Mouse (Mus musculus) kidney, adult 2 months (tissue): Measurements from ENCODE around the gene Ubac2. TPM values are rescaled to one million over a fixed set of nuclear protein-coding genes. Genes with fewer than 3 reads are reported as not detected.

Experiments
- DNase-seq: peaks from one replicate; pipeline ENCODE4 v3.0.0; 2021
- H3K27ac ChIP-seq: fragments of 200-500 bp; 2 replicates; pipeline ENCODE4 v1.5.1; 2012; ENCODE audit warnings: low read depth, low read length, control low read depth, inconsistent platforms; ENCODE audit not compliant: insufficient read depth
- H3K27me3 ChIP-seq: fragments of 200-500 bp; replicated peaks from 2 replicates; pipeline ENCODE4 v1.6.1; 2012; ENCODE audit warnings: mild to moderate bottlenecking, moderate library complexity, low read length, inconsistent platforms; ENCODE audit not compliant: control insufficient read depth, insufficient read depth
- H3K36me3 ChIP-seq: fragments of 200-500 bp; 2 replicates; pipeline ENCODE4 v1.6.1; 2012; ENCODE audit warnings: mild to moderate bottlenecking, moderate library complexity, low read length, inconsistent platforms; ENCODE audit not compliant: control insufficient read depth, insufficient read depth
- H3K4me1 ChIP-seq: fragments of 200-500 bp; 2 replicates; pipeline ENCODE4 v1.6.1; 2011; ENCODE audit warnings: low read length; ENCODE audit not compliant: control insufficient read depth, insufficient read depth
- H3K4me3 ChIP-seq: fragments of 200-500 bp; 2 replicates; pipeline ENCODE4 v1.5.1; 2011; ENCODE audit warnings: mild to moderate bottlenecking, low read depth, low read length, control low read depth; ENCODE audit not compliant: insufficient read depth
- CTCF ChIP-seq: fragments of 200-500 bp; conservative IDR thresholded peaks from 2 replicates; pipeline ENCODE4 v1.5.1; 2011; ENCODE audit warnings: low read depth, mild to moderate bottlenecking, control low read depth, low read length, moderate library complexity, mixed read lengths; ENCODE audit not compliant: insufficient read depth, insufficient read length
- POLR2A ChIP-seq: fragments of 200-500 bp; IDR thresholded peaks from one replicate; pipeline ENCODE4 v1.6.1; 2011; ENCODE audit warnings: low read depth, low read length, control low read depth
- WGBS: fragments of 180-500 bp; shearing (Covaris S2); methylation state at CpG from one replicate; pipeline ENCODE4 v1.1.7; 2018; 5-methylcytosine and 5-hydroxymethylcytosine counted together
- polyA plus RNA-seq: library from polyadenylated mRNA; depleted of rRNA; stranded (reverse); fragments of >200 nt; gene quantifications from 2 replicates; pipeline ENCODE4 v1.2.3, GENCODE M21; 2012

Ubac2 gene
- polyA plus RNA-seq, 1 experiment, result 69.3 TPM

DNA sequence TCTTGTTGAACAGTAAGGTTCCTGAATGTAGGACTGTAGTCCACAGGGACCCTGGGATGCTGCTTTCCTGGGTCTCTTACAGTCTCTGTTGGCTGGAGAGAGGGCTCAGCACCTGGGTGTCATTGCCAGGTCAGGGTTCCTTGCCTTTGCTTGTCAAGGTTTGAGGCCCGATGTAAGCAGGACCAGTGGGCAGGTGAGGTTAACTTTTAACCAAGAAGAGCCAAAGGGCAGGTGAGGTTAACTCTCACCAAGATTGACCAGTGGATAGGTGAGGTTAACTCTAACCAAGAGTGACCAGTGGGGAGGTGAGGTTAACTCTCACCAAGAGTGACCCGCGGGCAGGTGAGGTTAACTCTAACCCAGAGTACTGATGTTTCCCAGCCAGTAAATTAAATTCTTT is 110.9 kb downstream of the Ubac2 start:
- no peaks in the 10 kb centered on the region for H3K36me3 ChIP-seq
- H3K4me3 ChIP-seq, result no peak overlapping the region
- peaks cover 12% of the 10 kb centered on the region; the same call in 1 of the 2 replicates for H3K4me1 ChIP-seq
- 36% methylated on average over 3 of the region's 3 CpGs for WGBS
- H3K27me3 ChIP-seq, result no peaks in the 10 kb centered on the region
- DNase-seq, result peak; percentile 71
- TF ChIP-seq CTCF (no peak), POLR2A (no peak)
- no peak overlapping the region for H3K27ac ChIP-seq

DNA sequence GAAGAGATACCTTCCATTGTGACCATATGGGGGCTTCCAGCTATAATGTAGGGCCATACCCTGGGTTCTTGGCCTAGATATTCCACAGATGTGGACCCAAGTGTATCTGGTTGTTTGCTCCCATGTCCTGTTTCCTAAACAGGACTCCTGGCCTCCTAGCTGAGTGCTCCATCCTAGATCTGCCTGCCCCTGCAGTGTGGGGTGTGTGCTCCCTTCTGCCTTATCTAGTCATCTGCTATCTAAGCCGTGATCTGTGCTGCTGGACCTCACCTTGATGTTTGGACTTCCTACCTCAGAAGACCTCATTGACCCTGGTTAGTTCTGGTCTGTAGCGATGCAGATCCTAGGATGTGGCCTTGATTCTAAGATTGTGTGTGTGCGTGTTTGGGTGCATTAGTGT is 111.4 kb downstream of the Ubac2 start:
- H3K4me1 ChIP-seq, result peaks cover 12% of the 10 kb centered on the region; the same call in 1 of the 2 replicates
- no peak overlapping the region for H3K27ac ChIP-seq
- DNase-seq, result no peak
- no peaks in the 10 kb centered on the region for H3K36me3 ChIP-seq
- H3K27me3 ChIP-seq, result no peaks in the 10 kb centered on the region
- TF ChIP-seq CTCF, result no peak
- TF ChIP-seq POLR2A, result no peak
- H3K4me3 ChIP-seq, result no peak overlapping the region
- WGBS, result 46% methylated on average over 3 of the region's 3 CpGs

DNA sequence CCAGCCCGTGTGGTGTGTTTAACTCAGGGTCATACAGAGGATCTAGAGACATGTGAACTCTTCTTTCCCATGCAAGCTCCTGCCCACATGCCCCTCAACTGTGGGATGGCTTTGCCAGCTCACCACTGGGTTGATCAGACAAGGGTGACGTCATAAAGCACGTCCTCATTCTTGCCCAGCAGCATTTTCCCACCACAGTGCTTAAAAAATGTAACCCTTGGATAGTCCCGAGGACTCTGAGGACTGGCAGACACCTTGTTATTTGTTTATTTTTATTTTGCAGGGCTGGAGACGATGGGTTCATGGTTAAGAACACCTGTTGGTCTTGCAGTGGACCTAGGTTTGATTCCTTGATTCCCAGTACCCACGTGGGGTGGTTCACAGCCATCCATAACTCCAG is 112.5 kb downstream of the Ubac2 start:
- WGBS, result 79% methylated on average over 6 of the region's 6 CpGs
- no peaks in the 10 kb centered on the region for H3K36me3 ChIP-seq
- no peak overlapping the region for H3K27ac ChIP-seq
- no peak for TF ChIP-seq POLR2A
- no peak for TF ChIP-seq CTCF
- no peaks in the 10 kb centered on the region for H3K27me3 ChIP-seq
- no peak overlapping the region for H3K4me3 ChIP-seq
- no peak for DNase-seq
- H3K4me1 ChIP-seq, result peaks cover 12% of the 10 kb centered on the region; the same call in 1 of the 2 replicates

DNA sequence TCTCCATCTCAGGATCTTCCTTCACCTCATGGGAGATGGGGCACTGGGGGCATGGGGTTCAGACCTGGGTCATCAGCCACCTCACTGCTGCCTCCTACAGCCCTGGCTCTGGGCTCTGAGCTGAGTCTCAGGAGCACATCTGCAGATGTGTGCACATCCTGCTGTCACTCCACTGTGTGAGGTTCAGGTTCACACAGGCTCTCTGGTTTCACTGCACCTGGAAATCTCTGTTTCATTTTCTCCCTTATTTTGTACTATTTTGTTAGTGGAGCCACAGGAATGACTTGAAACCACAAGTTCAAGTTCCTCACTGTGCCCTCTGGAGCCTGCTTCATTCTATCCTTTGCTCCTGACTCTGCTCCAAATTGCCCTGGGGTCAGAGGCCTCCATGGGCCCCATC is 113.5 kb downstream of the Ubac2 start:
- peaks cover 12% of the 10 kb centered on the region; the same call in 1 of the 2 replicates for H3K4me1 ChIP-seq
- no peak overlapping the region for H3K4me3 ChIP-seq
- no peaks in the 10 kb centered on the region for H3K36me3 ChIP-seq
- H3K27ac ChIP-seq, result no peak overlapping the region
- DNase-seq, result no peak
- TF ChIP-seq POLR2A (no peak), CTCF (no peak)
- no peaks in the 10 kb centered on the region for H3K27me3 ChIP-seq

DNA sequence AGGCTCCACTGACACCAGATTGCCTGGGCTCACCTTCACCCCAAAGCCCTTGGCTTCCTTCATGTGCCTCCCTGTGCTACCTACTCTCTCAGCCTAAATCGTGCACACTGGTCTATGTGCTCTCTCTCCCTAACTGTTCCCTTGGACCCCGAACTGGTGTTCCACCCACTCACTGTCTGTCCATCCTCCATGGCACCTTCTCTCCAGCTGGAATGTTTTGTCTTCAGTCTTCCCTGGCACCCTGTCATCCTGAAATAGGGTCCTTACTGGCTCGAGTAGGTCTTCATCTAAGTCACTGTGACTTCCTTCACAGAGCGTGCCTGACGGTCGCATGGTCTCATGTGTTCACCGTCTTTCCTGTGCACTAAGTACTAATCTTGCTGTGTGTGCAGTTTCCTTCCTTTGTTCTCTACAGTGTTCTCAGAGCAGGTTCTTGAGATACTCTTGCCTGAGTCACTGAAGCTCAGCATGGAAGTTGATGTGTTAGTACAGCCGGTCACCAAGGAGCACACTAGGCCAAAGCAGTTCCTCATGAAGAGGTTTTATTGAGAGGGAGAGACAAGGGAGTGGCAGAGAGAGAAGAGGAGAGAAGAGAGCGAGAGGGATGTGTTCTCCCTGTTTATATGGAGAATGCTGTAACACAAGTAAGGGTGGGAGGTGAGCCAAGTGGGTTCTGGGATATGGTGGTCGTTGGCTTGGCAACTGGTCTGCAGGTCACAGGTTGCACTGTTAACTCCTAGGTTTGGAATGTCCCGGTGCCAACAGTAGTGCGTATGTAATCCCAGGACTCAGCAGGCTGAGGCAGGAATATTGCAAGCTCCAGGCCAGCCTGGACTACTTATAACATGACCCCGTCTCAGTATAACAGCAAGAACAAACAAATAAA is 114.2 kb downstream of the Ubac2 start:
- Histone ChIP-seq H3K4me3 (no peak overlapping the region), H3K4me1 (peaks cover 12% of the 10 kb centered on the region; the same call in 1 of the 2 replicates), H3K27me3 (no peaks in the 10 kb centered on the region), H3K27ac (no peak overlapping the region), H3K36me3 (no peaks in the 10 kb centered on the region)
- WGBS, result 73% methylated on average over 13 of the region's 13 CpGs
- TF ChIP-seq CTCF (no peak), POLR2A (no peak)
- no peak for DNase-seq

DNA sequence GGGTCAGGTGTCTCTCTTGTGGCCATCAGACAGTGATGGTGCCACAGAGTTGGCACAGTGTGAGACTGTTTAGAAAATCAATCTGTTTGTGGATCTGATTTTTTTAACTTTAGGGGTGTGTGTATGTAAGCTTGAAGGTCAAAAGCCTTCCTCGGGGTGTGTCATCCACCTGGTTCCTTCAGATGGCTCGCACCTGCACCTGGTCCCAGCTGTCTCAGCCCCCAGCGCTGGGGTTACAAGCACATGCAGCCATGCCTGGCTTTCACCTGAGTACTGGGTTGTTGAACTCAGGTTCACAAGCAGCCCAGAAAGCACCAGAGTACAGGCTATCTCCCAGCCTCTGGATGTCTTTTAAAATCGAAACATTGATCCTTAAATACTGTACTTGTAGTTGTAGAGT is 115.2 kb downstream of the Ubac2 start:
- WGBS, result 89% methylated on average over 4 of the region's 4 CpGs
- TF ChIP-seq CTCF (no peak), POLR2A (no peak)
- no peak for DNase-seq

DNA sequence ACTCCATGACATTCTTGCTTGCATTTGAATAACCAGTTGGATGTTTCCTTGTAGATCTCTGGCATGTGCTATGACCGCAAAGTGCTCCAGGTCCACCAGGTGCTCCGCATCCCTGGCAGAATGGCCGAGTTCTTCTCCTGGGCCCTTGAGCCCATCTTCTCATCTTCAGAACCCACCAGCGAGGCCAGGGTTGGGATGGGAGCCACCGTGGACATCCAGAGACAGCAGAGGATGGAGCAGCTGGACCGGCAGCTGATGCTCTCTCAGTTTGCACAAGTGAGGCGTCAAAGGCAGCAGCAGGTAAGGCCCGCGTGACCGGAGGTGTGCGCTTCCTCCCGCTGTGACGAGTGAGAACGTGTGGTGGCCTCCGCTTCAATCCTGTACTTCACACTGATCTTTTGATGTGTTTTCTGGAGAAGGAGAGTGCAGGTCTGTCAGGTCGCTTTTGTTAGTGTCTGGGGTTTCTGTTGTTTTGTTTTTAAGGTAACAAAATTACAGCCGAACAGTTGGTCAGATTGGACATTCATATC is 115.8 kb downstream of the Ubac2 start:
- no peak for DNase-seq
- no peak overlapping the region for H3K27ac ChIP-seq
- no peaks in the 10 kb centered on the region for H3K36me3 ChIP-seq
- TF ChIP-seq POLR2A, result no peak
- H3K4me1 ChIP-seq, result peaks cover 8% of the 10 kb centered on the region; the same call in 1 of the 2 replicates
- H3K4me3 ChIP-seq, result no peak overlapping the region
- WGBS, result 95% methylated on average over 17 of the region's 17 CpGs
- H3K27me3 ChIP-seq, result no peaks in the 10 kb centered on the region

More for the DNA sequence above, 115.2 kb downstream of the Ubac2 start:
- Histone ChIP-seq H3K27me3 (no peaks in the 10 kb centered on the region), H3K27ac (no peak overlapping the region), H3K4me1 (peaks cover 12% of the 10 kb centered on the region; the same call in 1 of the 2 replicates), H3K36me3 (no peaks in the 10 kb centered on the region), H3K4me3 (no peak overlapping the region)
